Mouse (Mus musculus) embryonic facial prominence, embryonic 15.5 days (tissue): ENCODE data around the gene Ptprg. TPM values are rescaled to one million over a fixed set of nuclear protein-coding genes. Genes with fewer than 3 reads are reported as not detected.

Experiments
- ATAC-seq: fragments of 200-750 bp; cut with Nextera tagmentation; 2 replicates; pipeline ENCODE4 v1.8.0; 2017; ENCODE audit warnings: low read depth, moderate TSS enrichment; ENCODE audit not compliant: insufficient number of reproducible peaks, low FRiP score, low TSS enrichment
- H3K27ac ChIP-seq: fragments of 300-500 bp; sonication (generic); replicated peaks from 2 replicates; pipeline ENCODE4 v1.5.1; 2015; ENCODE audit warnings: mild to moderate bottlenecking, inconsistent platforms
- H3K27me3 ChIP-seq: fragments of 300-500 bp; sonication (generic); 2 replicates; pipeline ENCODE4 v1.6.1; 2015; ENCODE audit warnings: inconsistent platforms
- H3K36me3 ChIP-seq: fragments of 300-500 bp; sonication (generic); 2 replicates; pipeline ENCODE4 v1.6.1; 2015; ENCODE audit warnings: mild to moderate bottlenecking, inconsistent platforms
- H3K4me1 ChIP-seq: fragments of 300-500 bp; sonication (generic); 2 replicates; pipeline ENCODE4 v1.6.1; 2015; ENCODE audit warnings: inconsistent platforms
- H3K4me2 ChIP-seq: fragments of 300-500 bp; sonication (generic); replicated peaks from 2 replicates; pipeline ENCODE4 v1.6.1; 2015; ENCODE audit warnings: mild to moderate bottlenecking, inconsistent platforms
- H3K4me3 ChIP-seq: fragments of 300-500 bp; sonication (generic); replicated peaks from 2 replicates; pipeline ENCODE4 v1.5.1; 2015; ENCODE audit warnings: mild to moderate bottlenecking, inconsistent platforms
- H3K9ac ChIP-seq: fragments of 300-500 bp; sonication (generic); 2 replicates; pipeline ENCODE4 v1.6.1; 2015; ENCODE audit warnings: inconsistent platforms
- H3K9me3 ChIP-seq: fragments of 300-500 bp; sonication (generic); replicated peaks from 2 replicates; pipeline ENCODE4 v1.6.1; 2016; ENCODE audit warnings: inconsistent platforms
- WGBS: fragments of 180-500 bp; shearing (Covaris S2); methylation state at CpG from one replicate; pipeline ENCODE4 v1.1.7; 2015; 5-methylcytosine and 5-hydroxymethylcytosine counted together
- polyA plus RNA-seq: library from polyadenylated mRNA; unstranded; fragments of >200 nt; fragmentation: Nextera tagmentation; extraction: Ambion mirVana; gene quantifications from 2 replicates; pipeline ENCODE4 v1.2.1, GENCODE M21; 2015

Gene Ptprg
- polyA plus RNA-seq, 1 experiment from 2014 or later, result 25.6 TPM

DNA sequence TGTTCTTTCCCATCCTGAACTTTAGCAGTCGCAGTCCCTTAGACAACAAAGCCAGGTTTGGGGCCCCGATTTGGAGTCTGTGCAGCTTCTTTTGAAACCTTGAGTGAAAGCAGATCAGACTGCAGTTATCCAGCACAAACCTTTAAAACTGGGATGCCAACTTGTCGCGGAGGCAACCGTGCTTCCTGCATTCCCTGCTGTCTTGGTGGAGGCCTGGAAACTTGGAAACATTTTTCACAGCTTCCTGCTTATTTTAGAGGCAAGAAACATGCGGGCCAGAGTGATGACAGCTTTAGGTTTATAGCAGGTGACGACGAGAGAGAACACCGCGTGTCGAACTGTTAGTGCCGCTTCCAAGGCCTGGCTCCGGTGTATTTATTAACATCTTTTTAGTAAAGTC is 342.2 kb downstream of the Ptprg start:
- no peak overlapping the region for H3K4me2 ChIP-seq
- no peaks in the 10 kb centered on the region for H3K9me3 ChIP-seq
- ATAC-seq, result no peak
- H3K4me3 ChIP-seq, result no peak overlapping the region
- WGBS, result 58% methylated on average over 13 of the region's 13 CpGs
- no peaks in the 10 kb centered on the region for H3K36me3 ChIP-seq
- no peaks in the 10 kb centered on the region for H3K27me3 ChIP-seq
- no peak overlapping the region for H3K27ac ChIP-seq
- H3K9ac ChIP-seq, result no peak overlapping the region
- H3K4me1 ChIP-seq, result peaks cover 5% of the 10 kb centered on the region; the same call in 1 of the 2 replicates

- H3K9ac ChIP-seq, result no peak overlapping the region
- no peaks in the 10 kb centered on the region for H3K36me3 ChIP-seq
- H3K27ac ChIP-seq, result no peak overlapping the region
- no peak overlapping the region for H3K4me3 ChIP-seq
- no peak overlapping the region for H3K4me2 ChIP-seq
- 53% methylated on average over 2 of the region's 2 CpGs for WGBS
- no peaks in the 10 kb centered on the region for H3K27me3 ChIP-seq
- no peak for ATAC-seq
- no peaks in the 10 kb centered on the region for H3K4me1 ChIP-seq
- H3K9me3 ChIP-seq, result no peaks in the 10 kb centered on the region
These were observed 349.5 kb downstream of the Ptprg start for GRCm38 (mm10) chr14:11902794-11903193.

- Histone ChIP-seq H3K36me3 (no peaks in the 10 kb centered on the region), H3K4me2 (no peak overlapping the region), H3K9ac (no peak overlapping the region), H3K27ac (no peak overlapping the region), H3K4me1 (no peaks in the 10 kb centered on the region), H3K9me3 (no peaks in the 10 kb centered on the region), H3K4me3 (no peak overlapping the region), H3K27me3 (no peaks in the 10 kb centered on the region)
- no peak for ATAC-seq
- 75% methylated on average over 5 of the region's 5 CpGs for WGBS
These were observed 352.9 kb downstream of the Ptprg start for GRCm38 (mm10) chr14:11906130-11906675.

- Histone ChIP-seq H3K4me3 (no peak overlapping the region), H3K4me2 (no peak overlapping the region), H3K4me1 (no peaks in the 10 kb centered on the region), H3K27me3 (no peaks in the 10 kb centered on the region), H3K36me3 (no peaks in the 10 kb centered on the region), H3K9me3 (no peaks in the 10 kb centered on the region), H3K27ac (no peak overlapping the region), H3K9ac (no peak overlapping the region)
- no peak for ATAC-seq
- 83% methylated on average over 1 of the region's 1 CpGs for WGBS
These were observed 358.9 kb downstream of the Ptprg start for GRCm38 (mm10) chr14:11912253-11912652.

- Histone ChIP-seq H3K27ac (no peak overlapping the region), H3K4me1 (no peaks in the 10 kb centered on the region), H3K36me3 (no peaks in the 10 kb centered on the region), H3K9ac (no peak overlapping the region), H3K9me3 (no peaks in the 10 kb centered on the region), H3K4me2 (no peak overlapping the region), H3K4me3 (no peak overlapping the region), H3K27me3 (no peaks in the 10 kb centered on the region)
- WGBS, result 81% methylated on average over 5 of the region's 5 CpGs
- ATAC-seq, result no peak
These were observed 363.9 kb downstream of the Ptprg start for GRCm38 (mm10) chr14:11917225-11917624.

DNA sequence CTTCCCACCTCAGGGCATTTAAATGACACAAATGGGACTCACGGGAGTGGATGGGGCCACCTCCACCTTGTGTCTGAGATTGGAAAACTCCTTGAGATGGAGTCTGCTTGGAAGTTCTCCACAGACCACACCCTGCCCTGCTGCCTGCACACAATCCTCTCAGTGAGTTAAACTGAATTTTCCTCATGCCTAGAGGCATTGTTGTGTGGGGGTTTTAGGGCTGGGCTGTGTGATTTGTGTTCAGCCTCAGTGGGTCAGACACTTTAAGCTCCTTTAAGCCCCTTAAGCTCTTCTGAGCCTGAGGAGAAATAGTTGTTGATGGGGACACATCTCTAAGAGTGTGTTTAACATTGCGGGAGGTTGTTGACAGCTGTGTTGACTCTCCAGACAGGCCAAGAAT is 375.2 kb downstream of the Ptprg start:
- no peak overlapping the region for H3K27ac ChIP-seq
- H3K36me3 ChIP-seq, result no peaks in the 10 kb centered on the region
- no peak overlapping the region for H3K9ac ChIP-seq
- no peak for ATAC-seq
- 62% methylated on average over 2 of the region's 2 CpGs for WGBS
- H3K9me3 ChIP-seq, result no peaks in the 10 kb centered on the region
- H3K4me2 ChIP-seq, result no peak overlapping the region
- no peaks in the 10 kb centered on the region for H3K27me3 ChIP-seq
- no peaks in the 10 kb centered on the region for H3K4me1 ChIP-seq
- no peak overlapping the region for H3K4me3 ChIP-seq

DNA sequence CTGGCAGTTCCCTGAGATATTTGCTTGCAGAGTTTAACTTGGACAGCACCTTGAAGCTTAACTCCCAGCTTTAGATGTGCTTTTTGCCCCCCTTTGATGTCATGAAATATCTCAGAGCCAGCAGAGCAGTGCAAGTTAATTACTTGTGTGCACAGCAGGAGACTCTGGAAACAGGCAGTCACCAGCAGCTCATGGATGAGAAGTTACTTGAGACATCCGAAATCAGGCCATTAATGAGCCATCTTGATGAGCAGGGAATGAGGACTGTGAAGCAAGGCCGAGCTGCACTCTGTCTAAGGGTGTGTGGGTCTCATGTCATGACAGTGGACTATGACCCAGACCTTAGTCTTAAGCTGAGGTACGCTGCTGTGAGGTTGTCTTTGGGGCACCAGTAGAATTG is 379.2 kb downstream of the Ptprg start:
- Histone ChIP-seq H3K4me1 (no peaks in the 10 kb centered on the region), H3K4me3 (no peak overlapping the region), H3K9me3 (no peaks in the 10 kb centered on the region), H3K36me3 (no peaks in the 10 kb centered on the region), H3K9ac (no peak overlapping the region), H3K27me3 (no peaks in the 10 kb centered on the region), H3K4me2 (no peak overlapping the region), H3K27ac (no peak overlapping the region)
- WGBS, result 66% methylated on average over 3 of the region's 3 CpGs
- ATAC-seq, result no peak

DNA sequence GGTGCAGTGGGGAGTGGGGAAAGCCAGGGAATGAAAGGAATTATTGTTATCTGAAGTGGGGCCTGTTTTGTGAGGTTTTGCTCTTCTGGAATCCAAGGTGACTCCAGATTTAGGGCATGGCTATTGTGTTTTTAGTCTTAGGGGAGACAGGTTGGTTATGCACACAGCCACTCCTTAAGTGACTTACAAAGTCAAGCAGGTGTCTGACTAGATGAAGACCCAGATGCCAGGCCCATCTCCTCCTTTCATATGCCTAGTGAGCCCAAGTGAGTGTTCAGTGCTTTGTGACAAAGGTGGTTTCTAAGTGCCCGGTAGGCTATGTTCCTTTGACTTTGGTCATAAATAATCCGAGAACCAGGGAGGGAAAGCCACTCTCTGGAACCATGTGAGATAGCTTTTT is 381.2 kb downstream of the Ptprg start:
- Histone ChIP-seq H3K9ac (no peak overlapping the region), H3K9me3 (no peaks in the 10 kb centered on the region), H3K27ac (no peak overlapping the region), H3K27me3 (no peaks in the 10 kb centered on the region), H3K36me3 (no peaks in the 10 kb centered on the region), H3K4me1 (no peaks in the 10 kb centered on the region), H3K4me3 (no peak overlapping the region), H3K4me2 (no peak overlapping the region)
- ATAC-seq, result no peak
- WGBS, result 78% methylated on average over 2 of the region's 2 CpGs

- Histone ChIP-seq H3K27ac (no peak overlapping the region), H3K36me3 (no peaks in the 10 kb centered on the region), H3K4me1 (no peaks in the 10 kb centered on the region), H3K9me3 (no peaks in the 10 kb centered on the region), H3K4me3 (no peak overlapping the region), H3K9ac (no peak overlapping the region), H3K4me2 (no peak overlapping the region), H3K27me3 (no peaks in the 10 kb centered on the region)
- 44% methylated on average over 1 of the region's 1 CpGs for WGBS
- ATAC-seq, result no peak
These were observed 381.9 kb downstream of the Ptprg start for GRCm38 (mm10) chr14:11935281-11935680.

- H3K4me1 ChIP-seq, result no peaks in the 10 kb centered on the region
- no peak overlapping the region for H3K4me3 ChIP-seq
- no peak overlapping the region for H3K27ac ChIP-seq
- no peak overlapping the region for H3K9ac ChIP-seq
- 78% methylated on average over 7 of the region's 7 CpGs for WGBS
- no peaks in the 10 kb centered on the region for H3K36me3 ChIP-seq
- no peak overlapping the region for H3K4me2 ChIP-seq
- ATAC-seq, result no peak
- no peaks in the 10 kb centered on the region for H3K9me3 ChIP-seq
- H3K27me3 ChIP-seq, result no peaks in the 10 kb centered on the region
These were observed 382.4 kb downstream of the Ptprg start for GRCm38 (mm10) chr14:11935698-11936097.

- H3K4me2 ChIP-seq, result no peak overlapping the region
- no peaks in the 10 kb centered on the region for H3K36me3 ChIP-seq
- no peaks in the 10 kb centered on the region for H3K4me1 ChIP-seq
- no peak for ATAC-seq
- H3K4me3 ChIP-seq, result no peak overlapping the region
- no peaks in the 10 kb centered on the region for H3K9me3 ChIP-seq
- no peak overlapping the region for H3K9ac ChIP-seq
- 55% methylated on average over 4 of the region's 4 CpGs for WGBS
- no peaks in the 10 kb centered on the region for H3K27me3 ChIP-seq
- no peak overlapping the region for H3K27ac ChIP-seq
These were observed 385.6 kb downstream of the Ptprg start for GRCm38 (mm10) chr14:11938912-11939311.

- WGBS, result 69% methylated on average over 5 of the region's 5 CpGs
- Histone ChIP-seq H3K4me1 (no peaks in the 10 kb centered on the region), H3K4me3 (no peak overlapping the region), H3K36me3 (no peaks in the 10 kb centered on the region), H3K27ac (no peak overlapping the region), H3K27me3 (no peaks in the 10 kb centered on the region), H3K4me2 (no peak overlapping the region), H3K9ac (no peak overlapping the region), H3K9me3 (no peaks in the 10 kb centered on the region)
- no peak for ATAC-seq
These were observed 388.7 kb downstream of the Ptprg start for GRCm38 (mm10) chr14:11941989-11942514.
